Mouse (Mus musculus): ENCODE results near the gene Nrg4. TPM values are rescaled to one million over a fixed set of nuclear protein-coding genes. Genes with fewer than 3 reads are reported as not detected.
A peak's percentile ranks its signal among the peaks of the same experiment; 100 is the strongest.
"Not testable (repeated sequence)": the region's sequence is repeated elsewhere in the genome, so short reads cannot be mapped to it uniquely, and the experiment has no call there.

Gene Nrg4
- polyA plus RNA-seq, 1 experiment from 2014 or later: 1.4 TPM

- Histone ChIP-seq H3K9ac (no peak overlapping the region), H3K27ac (no peak overlapping the region), H3K27me3 (no peaks in the 10 kb centered on the region), H3K9me3 (replicated peaks) (no peaks in the 10 kb centered on the region), H3K4me1 (no peaks in the 10 kb centered on the region), H3K36me3 (no peaks in the 10 kb centered on the region), H3K4me2 (replicated peaks) (no peak overlapping the region), H3K4me3 (no peak overlapping the region)
- no peak for ATAC-seq (ENCODE audit: low FRiP score)
- WGBS: 80% methylated on average over 3 of the region's 3 CpGs
These were observed 82.6 kb downstream of the Nrg4 start for GRCm38 (mm10) chr9:55244079-55244478.

- H3K4me3 ChIP-seq: no peak overlapping the region
- no peaks in the 10 kb centered on the region for H3K4me1 ChIP-seq
- H3K9ac ChIP-seq: no peak overlapping the region
- WGBS: 81% methylated on average over 3 of the region's 3 CpGs
- H3K36me3 ChIP-seq: no peaks in the 10 kb centered on the region
- no peak for ATAC-seq (ENCODE audit: low FRiP score)
- no peak overlapping the region for H3K4me2 ChIP-seq (replicated peaks)
- no peak overlapping the region for H3K27ac ChIP-seq
- no peaks in the 10 kb centered on the region for H3K27me3 ChIP-seq
- no peaks in the 10 kb centered on the region for H3K9me3 ChIP-seq (replicated peaks)
These were observed 83.4 kb downstream of the Nrg4 start for GRCm38 (mm10) chr9:55243280-55243679.

- no peak overlapping the region for H3K27ac ChIP-seq
- ATAC-seq (ENCODE audit: low FRiP score): no peak
- H3K9me3 ChIP-seq (replicated peaks): no peaks in the 10 kb centered on the region
- WGBS: 48% methylated on average over 24 of the region's 24 CpGs
- no peaks in the 10 kb centered on the region for H3K4me1 ChIP-seq
- H3K9ac ChIP-seq: no peak overlapping the region
- no peaks in the 10 kb centered on the region for H3K36me3 ChIP-seq
- H3K4me3 ChIP-seq: peak overlapping the region; percentile 21; the same call in 1 of the 2 replicates
- peak overlapping the region; percentile 41 for H3K4me2 ChIP-seq (replicated peaks)
- H3K27me3 ChIP-seq: no peaks in the 10 kb centered on the region
These were observed 84.6 kb downstream of the Nrg4 start for GRCm38 (mm10) chr9:55241863-55242685.

- WGBS: 91% methylated on average over 5 of the region's 5 CpGs
- Histone ChIP-seq H3K4me3 (no peak overlapping the region), H3K4me2 (replicated peaks) (no peak overlapping the region), H3K36me3 (no peaks in the 10 kb centered on the region), H3K4me1 (no peaks in the 10 kb centered on the region), H3K27ac (no peak overlapping the region), H3K9ac (no peak overlapping the region), H3K27me3 (no peaks in the 10 kb centered on the region), H3K9me3 (replicated peaks) (no peaks in the 10 kb centered on the region)
- no peak for ATAC-seq (ENCODE audit: low FRiP score)
These were observed 85.8 kb downstream of the Nrg4 start for GRCm38 (mm10) chr9:55240852-55241251.

GRCm38 (mm10) chr9:55236235-55237165 is 90.1 kb downstream of the Nrg4 start:
- Histone ChIP-seq H3K4me1 (no peaks in the 10 kb centered on the region), H3K4me3 (no peak overlapping the region), H3K9ac (no peak overlapping the region), H3K9me3 (replicated peaks) (no peaks in the 10 kb centered on the region), H3K27me3 (no peaks in the 10 kb centered on the region), H3K4me2 (replicated peaks) (no peak overlapping the region), H3K36me3 (no peaks in the 10 kb centered on the region), H3K27ac (no peak overlapping the region)
- 69% methylated on average over 13 of the region's 13 CpGs for WGBS
- ATAC-seq (ENCODE audit: low FRiP score): no peak

- 75% methylated on average over 11 of the region's 11 CpGs for WGBS
- not testable (repeated sequence) for H3K9me3 ChIP-seq (replicated peaks); H3K27ac ChIP-seq; H3K36me3 ChIP-seq; H3K4me1 ChIP-seq; H3K27me3 ChIP-seq; H3K4me3 ChIP-seq; H3K9ac ChIP-seq; ATAC-seq (ENCODE audit: low FRiP score); H3K4me2 ChIP-seq (replicated peaks)
These were observed 93.6 kb downstream of the Nrg4 start for GRCm38 (mm10) chr9:55233076-55233475.

DNA sequence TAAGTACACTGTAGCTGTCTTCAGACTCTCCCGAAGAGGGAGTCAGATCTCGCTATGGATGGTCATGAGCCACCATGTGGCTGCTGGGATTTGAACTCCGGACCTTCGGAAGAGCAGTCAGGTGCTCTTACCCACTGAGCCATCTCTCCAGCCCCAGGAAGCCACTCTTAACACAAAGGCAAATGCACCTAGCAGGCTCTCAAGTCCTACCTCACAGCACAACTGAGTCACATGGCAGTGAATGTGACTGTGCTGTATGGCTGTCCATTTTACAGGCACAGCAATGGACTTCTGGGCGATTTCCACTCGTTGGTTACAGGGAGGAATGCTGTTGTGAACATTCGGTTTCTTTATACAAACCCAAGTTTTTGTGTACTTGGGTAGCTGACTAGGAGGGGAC is 94.1 kb downstream of the Nrg4 start:
- H3K4me2 ChIP-seq (replicated peaks): no peak overlapping the region
- WGBS: 89% methylated on average over 7 of the region's 7 CpGs

GRCm38 (mm10) chr9:55232110-55232509 is 94.5 kb downstream of the Nrg4 start:
- WGBS: 91% methylated on average over 5 of the region's 5 CpGs
- no peak overlapping the region for H3K9ac ChIP-seq
- no peak for ATAC-seq (ENCODE audit: low FRiP score)
- no peaks in the 10 kb centered on the region for H3K4me1 ChIP-seq
- H3K27ac ChIP-seq: no peak overlapping the region
- no peak overlapping the region for H3K4me3 ChIP-seq
- no peaks in the 10 kb centered on the region for H3K9me3 ChIP-seq (replicated peaks)
- no peaks in the 10 kb centered on the region for H3K36me3 ChIP-seq
- no peaks in the 10 kb centered on the region for H3K27me3 ChIP-seq
- no peak overlapping the region for H3K4me2 ChIP-seq (replicated peaks)

More for the DNA sequence above, 94.1 kb downstream of the Nrg4 start:
- H3K9me3 ChIP-seq (replicated peaks): no peaks in the 10 kb centered on the region
- H3K27me3 ChIP-seq: no peaks in the 10 kb centered on the region
- no peaks in the 10 kb centered on the region for H3K4me1 ChIP-seq
- no peak overlapping the region for H3K27ac ChIP-seq
- H3K9ac ChIP-seq: no peak overlapping the region
- H3K36me3 ChIP-seq: no peaks in the 10 kb centered on the region
- no peak overlapping the region for H3K4me3 ChIP-seq
- ATAC-seq (ENCODE audit: low FRiP score): no peak

DNA sequence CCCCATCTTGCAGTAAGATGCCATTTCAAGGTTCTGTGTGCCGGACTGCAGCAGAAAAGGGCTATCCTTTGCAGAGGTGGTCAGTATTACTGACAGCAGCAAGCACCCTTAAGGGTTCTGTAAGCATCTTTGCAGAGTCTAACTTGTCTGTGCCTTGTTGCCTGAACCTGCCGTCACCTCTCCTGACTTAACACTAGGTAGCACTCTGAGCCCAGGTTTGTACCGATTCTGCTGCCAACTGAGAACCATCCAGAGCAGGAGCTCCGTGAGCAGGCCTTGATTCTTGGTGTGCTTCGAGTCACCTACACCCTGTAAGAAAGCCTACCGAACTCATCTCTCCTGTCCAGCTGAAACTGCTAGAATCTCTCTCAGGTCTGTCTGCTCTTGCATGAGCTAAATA is 95.1 kb downstream of the Nrg4 start:
- Histone ChIP-seq H3K4me1 (no peaks in the 10 kb centered on the region), H3K4me3 (no peak overlapping the region), H3K27me3 (no peaks in the 10 kb centered on the region), H3K9me3 (replicated peaks) (no peaks in the 10 kb centered on the region), H3K27ac (no peak overlapping the region), H3K9ac (no peak overlapping the region), H3K4me2 (replicated peaks) (no peak overlapping the region), H3K36me3 (no peaks in the 10 kb centered on the region)
- WGBS: 71% methylated on average over 6 of the region's 6 CpGs
- no peak for ATAC-seq (ENCODE audit: low FRiP score)

DNA sequence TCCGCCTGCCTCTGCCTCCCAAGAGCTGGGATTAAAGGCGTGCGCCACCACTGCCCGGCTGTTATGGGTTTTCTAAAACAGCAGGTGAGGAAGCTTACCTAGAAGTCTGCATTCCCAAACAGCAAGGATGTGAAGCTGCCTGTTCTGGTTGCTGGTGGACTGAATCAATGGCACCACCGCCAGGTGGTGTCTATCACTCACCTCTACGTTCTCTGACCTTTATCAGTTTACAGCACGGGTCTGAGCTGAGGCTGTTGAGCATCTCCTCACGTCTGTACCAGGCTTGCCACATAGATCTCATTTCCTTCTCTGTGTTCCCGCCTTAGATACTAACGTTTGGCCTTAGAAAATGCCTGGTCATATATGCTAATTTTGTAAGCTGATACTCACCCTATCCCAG is 97.6 kb downstream of the Nrg4 start:
- Histone ChIP-seq H3K4me2 (replicated peaks) (no peak overlapping the region), H3K27me3 (no peaks in the 10 kb centered on the region), H3K9ac (no peak overlapping the region), H3K4me3 (no peak overlapping the region), H3K9me3 (replicated peaks) (no peaks in the 10 kb centered on the region), H3K36me3 (peaks cover 13% of the 10 kb centered on the region), H3K4me1 (no peaks in the 10 kb centered on the region), H3K27ac (no peak overlapping the region)
- 77% methylated on average over 10 of the region's 10 CpGs for WGBS
- ATAC-seq (ENCODE audit: low FRiP score): no peak

- Histone ChIP-seq H3K27ac (no peak overlapping the region), H3K4me3 (no peak overlapping the region), H3K36me3 (peaks cover 20% of the 10 kb centered on the region), H3K27me3 (no peaks in the 10 kb centered on the region), H3K4me2 (replicated peaks) (no peak overlapping the region), H3K4me1 (no peaks in the 10 kb centered on the region), H3K9me3 (replicated peaks) (no peaks in the 10 kb centered on the region), H3K9ac (no peak overlapping the region)
- no peak for ATAC-seq (ENCODE audit: low FRiP score)
- WGBS: 94% methylated on average over 4 of the region's 4 CpGs
These were observed 98.5 kb downstream of the Nrg4 start for GRCm38 (mm10) chr9:55228149-55228548.

DNA sequence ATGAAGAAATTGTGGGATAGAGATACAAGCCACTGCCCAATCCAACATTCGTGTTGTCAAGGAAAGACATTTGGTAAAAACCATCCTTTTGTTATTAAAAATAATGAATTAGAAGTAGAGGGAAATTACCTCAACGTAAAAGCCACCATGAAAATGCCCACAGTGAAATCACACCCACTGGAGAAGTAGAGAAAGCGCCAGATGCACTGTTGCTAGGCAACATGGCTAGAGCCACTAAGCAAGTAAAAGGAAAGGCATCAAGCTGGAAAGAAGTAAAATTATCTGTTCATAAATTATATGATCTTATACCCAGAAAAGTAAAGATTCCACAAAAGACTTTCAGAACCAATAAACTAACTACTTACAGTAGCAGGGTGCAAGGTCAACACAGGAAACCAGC is 100.4 kb downstream of the Nrg4 start:
- 67% methylated on average over 3 of the region's 3 CpGs for WGBS
- H3K4me1 ChIP-seq: no peaks in the 10 kb centered on the region
- H3K27me3 ChIP-seq: no peaks in the 10 kb centered on the region
- H3K4me2 ChIP-seq (replicated peaks): no peak overlapping the region
- H3K9me3 ChIP-seq (replicated peaks): no peaks in the 10 kb centered on the region
- no peak overlapping the region for H3K27ac ChIP-seq
- peaks cover 37% of the 10 kb centered on the region for H3K36me3 ChIP-seq
- H3K9ac ChIP-seq: no peak overlapping the region
- no peak for ATAC-seq (ENCODE audit: low FRiP score)
- no peak overlapping the region for H3K4me3 ChIP-seq
